Mouse (Mus musculus) CH12F3 (cell line): ENCODE measurements around the gene Hdgf.

Source experiments
- in situ Hi-C: fragments of 300-500 bp; cut with MboI; formaldehyde crosslinking; loops from 2 replicates; pipeline ENCODE4 v1.14.3; 2020; ENCODE audit warnings: low sequenced_read_pairs

Hdgf gene

DNA sequence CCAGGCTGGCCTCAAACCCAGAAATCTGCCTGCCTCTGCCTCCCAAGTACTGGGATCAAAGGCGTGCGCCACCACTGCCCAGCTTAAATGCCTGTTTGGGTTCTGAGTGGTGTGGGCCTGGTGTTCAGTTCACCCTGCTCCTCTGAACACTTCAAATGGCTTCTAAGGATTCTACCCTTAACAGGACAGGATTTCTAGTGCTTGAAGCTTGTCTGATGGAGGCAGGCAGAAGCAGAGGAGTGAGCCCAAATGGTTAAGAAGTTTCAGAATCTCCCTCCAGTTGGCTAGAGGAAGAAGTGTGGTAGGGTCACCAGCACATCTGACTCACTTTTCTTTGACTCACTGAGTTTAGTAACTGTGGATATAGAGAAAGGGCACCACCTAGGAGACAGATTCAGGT, 3.3 kb downstream of the Hdgf start:
- in situ Hi-C loops: no loop called here

- in situ Hi-C loops: no loop called here
Measured at GRCm38 (mm10) chr3:87909874-87910273, 3.8 kb downstream of the Hdgf start.

GRCm38 (mm10) chr3:87910573-87911141, 4.5 kb downstream of the Hdgf start:
- in situ Hi-C loops: no loop called here

DNA sequence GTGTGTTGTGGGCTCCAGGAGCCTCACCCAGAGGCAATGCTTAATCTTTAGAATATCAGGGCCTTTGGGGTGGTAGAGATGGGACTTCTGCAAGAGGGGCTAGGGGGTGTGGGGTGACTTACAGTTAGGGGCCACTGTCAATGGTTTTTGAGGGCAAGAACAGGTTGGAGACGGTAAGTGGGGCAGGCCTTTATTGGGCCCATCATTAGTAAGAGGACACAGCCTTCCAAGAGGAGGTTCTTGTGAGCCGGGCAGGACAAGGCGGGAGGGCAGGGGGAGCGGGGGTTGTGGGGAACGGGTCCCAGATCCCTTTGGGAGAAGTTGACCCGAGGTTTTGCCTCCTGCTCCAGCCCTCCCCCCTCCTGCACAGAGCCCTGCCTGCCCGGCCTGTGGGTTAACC, 7.4 kb downstream of the Hdgf start:
- in situ Hi-C loops: no loop called here

GRCm38 (mm10) chr3:87913891-87914290, 7.8 kb downstream of the Hdgf start:
- in situ Hi-C loops: no loop called here

DNA sequence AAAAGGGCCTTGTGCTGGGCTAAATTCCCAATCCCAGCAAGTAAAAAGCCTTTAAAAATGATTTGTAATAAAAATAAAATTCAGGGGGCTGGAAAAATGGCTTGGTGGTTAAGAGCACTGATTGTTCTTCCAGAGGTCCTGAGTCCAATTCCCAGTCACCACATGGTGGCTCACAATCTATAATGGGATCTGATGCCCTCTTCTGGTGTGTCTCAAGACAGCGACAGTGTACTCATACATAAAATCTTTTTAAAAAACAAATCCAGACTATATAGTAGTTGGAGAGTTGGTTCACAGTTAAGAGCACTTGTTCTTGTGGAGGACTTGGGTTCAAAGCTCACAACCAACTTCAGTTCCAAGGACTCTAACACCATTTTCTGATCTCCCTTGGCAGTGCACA, 10.9 kb downstream of the Hdgf start:
- in situ Hi-C loops: no loop called here

GRCm38 (mm10) chr3:87918551-87918950, 12.4 kb downstream of the Hdgf start:
- in situ Hi-C loops: no loop called here

GRCm38 (mm10) chr3:87919336-87920108, 13.4 kb downstream of the Hdgf start, which contains the start of gene Mrpl24:
Gene Mrpl24, plus strand, starts transcription at chr3:87919506.
- in situ Hi-C loops: no loop called here

DNA sequence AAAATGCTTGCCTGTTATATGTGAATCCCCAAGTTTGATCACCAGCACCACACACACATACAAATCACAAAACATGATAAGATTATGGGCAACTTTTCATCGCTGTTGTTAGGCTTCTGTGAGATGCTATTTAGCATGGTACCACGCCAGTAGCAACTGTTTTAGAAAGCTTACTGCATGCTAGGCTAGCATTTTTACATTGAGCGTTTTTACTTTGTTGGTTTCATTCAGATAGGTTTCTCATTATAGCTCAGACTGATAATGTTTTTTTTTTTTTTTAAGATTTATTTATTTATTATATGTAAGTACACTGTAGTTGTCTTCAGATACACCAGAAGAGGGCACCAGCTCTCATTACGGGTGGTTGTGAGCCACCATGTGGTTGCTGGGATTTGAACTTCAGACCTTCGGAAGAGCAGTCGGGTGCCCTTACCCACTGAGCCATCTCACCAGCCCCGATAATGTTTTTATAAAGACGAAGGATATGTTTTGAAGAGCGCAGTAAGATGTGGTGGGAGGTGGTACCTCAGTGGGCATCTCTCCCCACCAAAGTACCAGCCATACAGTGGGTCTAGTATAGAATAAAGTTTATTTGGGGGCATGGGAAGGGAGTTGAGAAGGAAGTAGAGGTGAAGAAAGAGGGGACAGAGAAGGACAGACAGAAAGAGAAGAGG, 14.3 kb downstream of the Hdgf start:
- in situ Hi-C loops: no loop called here

DNA sequence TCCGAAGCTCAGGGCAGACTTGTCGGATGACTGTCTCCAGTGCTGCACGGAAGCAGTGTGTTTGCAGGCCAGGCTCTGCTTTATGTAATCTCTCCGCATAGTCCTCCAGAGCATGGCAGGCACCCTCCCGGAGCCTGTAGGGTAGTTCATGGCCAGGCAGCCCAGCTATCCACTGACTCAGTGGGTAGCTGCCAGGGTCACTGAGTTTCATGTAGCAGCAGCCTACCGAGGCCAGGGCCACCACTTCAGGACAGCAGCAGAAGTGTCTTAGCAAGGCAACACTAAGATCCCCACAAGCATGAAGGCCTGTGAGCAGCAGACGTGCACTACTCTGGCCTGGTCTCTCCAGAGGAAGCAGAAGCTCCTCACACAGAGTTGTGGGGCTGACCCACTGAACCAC, 18.9 kb downstream of the Hdgf start:
- in situ Hi-C loops: no loop called here

- in situ Hi-C loops: no loop called here
Measured at GRCm38 (mm10) chr3:87927452-87927851, 21.3 kb downstream of the Hdgf start.

DNA sequence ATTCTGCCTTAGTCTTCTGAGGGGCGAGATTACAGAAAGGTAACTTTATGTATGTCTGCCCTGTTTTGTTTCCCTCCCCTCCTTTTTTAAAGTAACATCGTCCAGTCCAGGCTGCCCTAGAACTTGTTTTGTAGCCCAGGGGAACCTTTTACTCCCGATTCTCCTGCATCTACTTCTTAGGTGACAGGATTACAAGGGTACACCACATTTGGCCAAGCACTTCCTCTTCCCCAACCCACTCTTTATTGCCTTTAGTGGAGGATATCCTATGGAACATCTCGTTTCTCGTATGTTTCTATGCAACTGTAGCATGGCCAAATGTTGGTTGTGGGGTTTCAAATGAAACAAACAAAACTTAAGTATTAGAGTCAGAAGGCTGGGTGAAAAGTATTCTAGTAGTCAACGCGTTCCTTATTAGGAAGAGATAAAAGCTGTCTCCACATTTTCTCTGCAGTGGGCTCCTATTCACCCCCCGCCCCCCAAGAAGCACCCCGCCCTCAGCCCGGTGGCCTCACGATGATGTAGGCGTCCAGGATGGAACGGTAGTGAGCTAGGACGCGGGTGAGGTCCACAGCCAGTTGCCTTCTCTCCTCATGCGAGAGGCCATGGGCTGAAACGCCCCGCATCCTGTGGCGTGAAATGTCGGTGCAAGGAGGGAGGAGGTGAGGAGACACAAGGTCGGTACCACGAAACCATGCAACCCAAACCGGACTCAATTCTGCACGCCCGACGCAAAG, 23.4 kb downstream of the Hdgf start:
- in situ Hi-C loops: no loop called here

DNA sequence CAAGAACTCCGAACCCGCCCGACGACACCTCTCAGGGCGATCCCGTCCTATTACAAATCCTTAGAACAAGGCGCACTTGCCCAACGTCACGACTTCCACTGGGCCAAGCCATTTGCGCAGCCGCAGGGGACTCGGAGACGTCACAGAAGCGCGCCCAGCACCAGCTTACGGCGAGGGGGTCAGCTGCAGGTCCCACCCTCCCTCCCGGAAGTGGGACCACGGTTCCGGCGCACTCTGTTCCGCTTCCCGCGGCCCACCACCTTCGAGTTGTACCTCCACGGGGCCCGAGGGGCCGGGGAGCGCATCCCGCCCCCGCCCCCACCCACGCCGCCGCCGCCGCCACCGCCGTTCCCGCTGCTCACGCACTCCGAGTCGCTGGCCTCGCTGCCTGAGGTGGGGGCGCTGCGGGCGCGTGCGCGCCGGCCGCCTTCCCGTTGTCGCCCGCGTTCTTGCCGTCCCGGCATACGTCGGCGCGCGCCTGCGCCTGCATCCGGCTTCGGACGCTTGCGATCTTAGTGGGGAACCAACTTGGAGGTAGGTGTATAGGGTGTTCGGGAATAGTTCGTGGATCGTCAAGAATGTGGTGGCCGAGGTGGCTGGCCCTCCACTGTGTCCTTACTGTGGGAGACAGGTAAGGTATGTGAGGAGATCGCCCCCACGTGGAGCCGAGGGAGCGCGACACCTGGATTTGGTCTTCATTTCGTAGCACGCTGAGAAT, 24.1 kb downstream of the Hdgf start, which contains the start of the genes Isg20l2 and Rrnad1:
Gene Isg20l2, plus strand, starts transcription at position 237 of the 718 bp plus-strand sequence.
Gene Rrnad1, minus strand, starts transcription at position 640 of the 718 bp plus-strand sequence.
- in situ Hi-C loops: no loop called here

- in situ Hi-C loops: no loop called here
Measured at GRCm38 (mm10) chr3:87934026-87934425, 27.9 kb downstream of the Hdgf start.

- in situ Hi-C loops: no loop called here
Measured at GRCm38 (mm10) chr3:87934501-87934900, 28.4 kb downstream of the Hdgf start.

GRCm38 (mm10) chr3:87935201-87935600, 29.1 kb downstream of the Hdgf start:
- in situ Hi-C loops: no loop called here

DNA sequence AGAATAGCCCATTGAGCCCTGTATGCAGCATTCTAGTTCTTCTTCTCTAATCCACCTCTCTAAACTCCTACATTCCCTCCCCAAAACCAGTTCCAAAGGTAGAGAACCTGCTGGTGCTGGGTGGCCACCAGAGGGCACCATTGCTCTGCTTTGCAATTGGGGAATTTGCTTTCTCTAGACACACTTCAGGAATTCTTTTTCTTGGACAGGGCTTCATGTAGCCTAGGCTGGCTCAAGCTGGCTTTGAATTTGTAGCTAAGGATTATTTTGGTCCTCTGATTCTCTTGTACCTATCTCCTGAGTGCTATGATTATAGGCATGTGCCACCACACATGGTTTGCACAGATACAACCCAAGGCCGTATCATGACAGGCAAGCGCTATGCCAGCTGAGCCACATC, 29.7 kb downstream of the Hdgf start:
- in situ Hi-C loops: no loop called here

DNA sequence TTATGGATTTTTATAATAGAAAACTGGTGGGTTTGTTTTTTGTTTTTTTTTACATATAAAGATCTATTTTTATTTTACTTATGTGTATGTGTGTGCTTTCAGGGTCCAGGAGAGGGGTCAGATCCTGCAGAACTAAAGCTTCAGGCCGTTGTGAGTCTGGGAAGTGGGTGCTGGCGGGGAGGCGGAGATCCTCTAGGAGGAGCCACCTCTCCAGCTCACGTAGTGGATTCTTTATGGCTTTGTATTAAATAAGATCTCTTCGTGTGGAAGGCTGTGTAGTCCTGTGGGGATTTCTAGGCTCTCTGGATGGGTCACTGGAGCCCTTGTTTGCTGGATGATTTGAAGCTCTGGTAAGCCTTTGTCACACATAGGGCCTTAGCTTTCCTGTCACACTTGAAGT, 34.5 kb downstream of the Hdgf start:
- in situ Hi-C loops: no loop called here

DNA sequence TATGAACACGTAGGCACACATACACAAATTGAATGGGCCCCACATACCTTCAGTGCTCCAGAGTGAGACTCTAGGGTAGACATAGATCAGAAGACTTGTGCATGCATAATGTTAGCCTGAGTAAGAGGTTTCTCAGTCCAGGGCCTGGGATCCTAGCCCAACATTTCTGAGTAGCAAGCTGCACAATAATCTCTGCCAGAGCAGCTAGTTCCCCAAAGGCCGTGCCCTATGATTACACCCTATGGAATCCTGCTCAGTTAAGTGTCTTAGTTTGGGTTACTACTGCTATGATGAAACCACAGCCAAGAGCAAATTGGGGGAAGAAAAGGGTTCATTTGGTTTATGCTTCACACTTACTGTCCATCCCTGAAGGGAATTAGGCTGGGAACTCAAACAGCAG, 36.4 kb downstream of the Hdgf start:
- in situ Hi-C loops: no loop called here

DNA sequence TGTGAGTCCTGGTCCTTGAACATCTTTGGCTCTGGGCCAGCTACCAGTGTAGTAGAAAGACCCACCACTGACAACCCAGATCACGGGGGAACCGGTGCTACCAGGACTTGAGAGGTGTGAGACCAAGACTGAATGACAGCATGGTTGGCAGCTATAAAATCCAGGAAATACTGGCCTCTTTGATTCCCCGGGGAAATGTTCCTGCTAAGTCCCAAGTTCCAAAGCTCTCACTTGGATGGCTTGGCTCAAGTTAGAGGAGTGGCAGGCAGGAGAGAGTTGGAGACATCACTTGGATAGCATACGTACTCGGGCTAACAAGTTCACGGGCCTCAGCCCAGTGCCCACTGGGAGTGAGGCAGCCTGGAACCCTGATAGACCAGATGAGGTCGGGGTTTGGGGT, 37.5 kb downstream of the Hdgf start:
- in situ Hi-C loops: no loop called here
